Mouse (Mus musculus) megakaryocyte-erythroid progenitor cell, adult 5 weeks (primary cell): ENCODE results near the gene H13. TPM values are rescaled to one million over a fixed set of nuclear protein-coding genes. Genes with fewer than 3 reads are reported as not detected.

Experiments used
- polyA plus RNA-seq: library from polyadenylated mRNA; stranded (reverse); fragments of >175 nt; gene quantifications from 2 replicates; pipeline ENCODE4 v1.2.3, GENCODE M21; 2012

H13 gene
- polyA plus RNA-seq = 184 and 222 TPM in 2 replicates

DNA sequence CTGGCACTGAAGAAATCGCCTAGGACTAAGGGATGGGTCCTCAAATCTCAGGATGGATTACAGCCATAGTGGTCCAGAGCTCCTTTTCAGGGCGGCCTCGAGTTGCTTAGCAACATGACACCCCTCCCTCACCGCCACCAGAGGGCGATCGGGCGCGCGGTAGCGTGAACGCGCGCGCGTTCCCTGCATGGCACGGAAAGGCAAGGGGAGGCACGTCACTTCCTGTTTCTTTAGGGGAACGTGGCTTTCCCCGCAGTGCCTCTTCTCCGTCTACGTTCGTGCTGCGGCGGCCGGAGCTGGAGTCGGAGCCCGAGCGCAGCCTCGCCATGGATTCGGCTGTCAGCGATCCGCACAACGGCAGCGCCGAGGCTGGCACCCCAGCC, at the start of gene H13:
TSS of gene H13 (plus strand) at position 206 of the 383 bp plus-strand sequence.

DNA sequence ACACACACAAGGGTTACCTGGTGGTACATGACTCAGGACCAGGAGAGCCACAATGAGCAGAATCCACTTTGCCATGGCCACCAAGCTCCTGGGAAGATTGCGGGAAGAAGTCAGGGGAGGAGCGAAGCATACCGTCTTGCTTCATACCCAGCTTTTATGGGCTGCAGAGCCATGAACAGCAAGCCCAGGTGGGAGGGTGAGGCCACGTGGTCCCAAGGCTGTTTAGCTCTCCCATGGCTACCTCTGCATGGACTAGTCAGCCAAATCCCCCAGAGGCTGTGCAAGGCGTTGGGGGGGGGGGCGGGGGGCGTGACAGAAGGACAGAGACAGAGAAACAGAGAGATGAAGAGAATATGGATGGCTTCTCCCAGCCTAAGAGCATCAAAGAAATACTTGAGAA, 46.3 kb upstream of the H13 start, which contains the start of gene Defb25:
TSS of gene Defb25 (minus strand) at position 101 of the 400 bp plus-strand sequence.

GRCm38 (mm10) chr2:152626774-152627591, 42.3 kb upstream of the H13 start, which contains the start of gene Rem1:
Gene Rem1 (plus strand): TSS chr2:152626951.

DNA sequence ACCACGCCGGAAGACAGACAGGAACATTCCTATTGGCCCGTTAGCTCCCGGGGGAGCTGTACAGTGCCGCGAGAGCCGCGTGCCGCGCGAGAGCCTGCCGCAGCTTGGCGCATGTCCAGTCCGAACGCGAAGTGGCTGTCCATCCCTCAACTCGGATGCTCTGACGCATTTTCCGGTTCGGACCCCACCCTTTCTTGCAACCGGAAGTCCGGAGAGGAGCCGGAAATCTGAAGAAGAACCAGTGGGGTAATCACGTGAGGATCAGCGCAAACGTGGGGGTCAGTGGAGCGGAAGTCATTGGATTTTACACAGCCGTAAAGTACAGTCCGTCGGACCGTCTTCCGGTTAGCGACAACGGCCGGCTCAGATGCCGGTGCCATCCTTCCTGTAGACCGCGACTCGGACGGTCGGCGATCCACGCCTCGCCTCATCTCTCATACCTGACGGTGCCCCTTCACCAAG, 17.6 kb downstream of the H13 start, which contains the start of gene Mcts2:
TSS of gene Mcts2 (plus strand) at position 230 of the 462 bp plus-strand sequence.

GRCm38 (mm10) chr2:152736090-152736601, 66.9 kb downstream of the H13 start, which contains the start of gene Id1:
Gene Id1 (plus strand): TSS chr2:152736251.

GRCm38 (mm10) chr2:152753944-152754711, 84.9 kb downstream of the H13 start, which contains the start of gene Cox4i2:
Gene Cox4i2 (plus strand): TSS chr2:152754173.

Other genes with a start within 250 kb of the H13 start
- not detected in 2 replicates for gene Defb23, start 204.8 kb upstream of the H13 start, polyA plus RNA-seq
- gene Defb20, start 192.4 kb upstream of the H13 start, polyA plus RNA-seq = not detected in 2 replicates
- gene Defb22, start 179.3 kb upstream of the H13 start, polyA plus RNA-seq = not detected in 2 replicates
- gene Defb26, start 157.8 kb upstream of the H13 start, polyA plus RNA-seq = not detected in 2 replicates
- gene Defb28, start 151.2 kb upstream of the H13 start, polyA plus RNA-seq = not detected in 2 replicates
- not detected in 2 replicates for gene Defb29, start 129.4 kb upstream of the H13 start, polyA plus RNA-seq
- gene Gm17416, start 100.1 kb upstream of the H13 start, polyA plus RNA-seq = not detected in 2 replicates
- gene Defb21, start 96.7 kb upstream of the H13 start, polyA plus RNA-seq = not detected in 2 replicates
- not detected in 2 replicates for gene Defb19, start 89.1 kb upstream of the H13 start, polyA plus RNA-seq
- not detected in 2 replicates for gene Defb45, start 70.1 kb upstream of the H13 start, polyA plus RNA-seq
- gene Defb36, start 65.1 kb upstream of the H13 start, polyA plus RNA-seq = not detected in 2 replicates
- gene Defb25, start 46.4 kb upstream of the H13 start, polyA plus RNA-seq = not detected in 2 replicates
- gene Rem1, start 42.5 kb upstream of the H13 start, polyA plus RNA-seq = 0.46 TPM in 1 of 2 replicates, not detected in the other
- 0.87 and 1.5 TPM in 2 replicates for gene Mcts2, start 17.6 kb downstream of the H13 start, polyA plus RNA-seq
- 20.1 and 27.2 TPM in 2 replicates for gene Id1, start 66.8 kb downstream of the H13 start, polyA plus RNA-seq
- gene Cox4i2, start 84.7 kb downstream of the H13 start, polyA plus RNA-seq = 1.9 and 3.6 TPM in 2 replicates
- 27.4 and 31.0 TPM in 2 replicates for gene Bcl2l1, start 162.3 kb downstream of the H13 start, polyA plus RNA-seq
- 8.7 and 9.0 TPM in 2 replicates for gene Tpx2, start 178.5 kb downstream of the H13 start, polyA plus RNA-seq
- 0.03 TPM in 1 of 2 replicates, not detected in the other for gene Mylk2, start 241.9 kb downstream of the H13 start, polyA plus RNA-seq